Mouse (Mus musculus): ENCODE data around the gene Lnpep.
A peak's percentile ranks its signal among the peaks of the same experiment; 100 is the strongest.

Gene Lnpep

DNA sequence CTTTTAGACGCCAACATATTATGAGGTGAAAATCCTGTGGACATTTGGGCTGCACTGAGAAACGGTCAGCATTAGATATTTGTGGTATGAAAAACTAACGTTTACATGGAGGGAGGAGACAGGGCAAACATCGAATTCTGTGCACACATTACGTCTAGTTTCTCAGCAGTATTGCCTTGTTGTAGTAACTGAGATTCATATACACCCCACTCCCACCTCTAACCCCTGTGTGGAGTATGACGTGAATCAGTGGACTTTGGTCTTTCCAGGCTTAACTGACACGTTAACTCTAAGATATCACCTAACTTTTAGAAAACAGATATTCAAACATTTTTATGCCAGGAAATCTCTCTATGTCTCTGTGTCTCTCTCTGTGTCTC is 133.2 kb downstream of the Lnpep start:
- DNase-seq, result no peak

DNA sequence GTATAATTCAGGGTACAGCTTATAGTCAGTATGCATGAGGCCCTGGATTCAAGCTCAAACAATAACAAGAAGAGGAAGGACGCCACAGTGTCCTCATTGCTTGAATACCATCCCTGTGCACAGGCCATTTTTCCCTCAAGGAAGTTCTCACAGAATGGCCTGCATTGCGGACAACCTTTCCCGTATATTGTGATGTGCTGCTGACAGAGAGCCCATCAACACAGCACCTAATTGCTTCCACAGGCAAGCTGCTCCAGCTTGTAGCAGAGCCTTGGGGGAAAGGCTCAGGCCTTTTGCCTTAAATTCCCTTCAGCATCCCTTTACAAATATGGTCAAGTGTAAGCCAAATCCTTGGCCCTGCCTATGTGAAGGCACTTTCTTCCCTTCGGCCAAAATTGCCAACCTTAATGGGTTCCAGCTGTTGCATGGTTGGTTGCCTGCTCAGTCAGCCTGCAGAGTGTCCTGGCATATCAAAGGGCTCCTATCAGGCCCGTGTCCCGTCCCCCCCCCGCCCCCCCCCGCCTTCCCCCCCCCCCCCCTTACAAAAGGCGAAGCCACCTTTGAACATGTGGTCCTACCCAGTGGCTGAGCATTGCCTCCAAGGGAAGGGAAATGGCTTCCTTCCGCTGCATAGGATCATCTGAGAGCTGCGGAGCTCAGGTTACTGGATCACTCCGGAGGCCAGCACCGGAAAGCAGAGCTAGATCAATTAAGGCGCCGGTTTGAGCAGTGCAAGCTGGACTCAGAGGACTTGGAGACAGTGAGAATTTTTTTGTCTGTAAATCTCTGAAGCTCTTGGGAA is 133.8 kb downstream of the Lnpep start:
- DNase-seq, result peak; percentile 24 to 53

DNA sequence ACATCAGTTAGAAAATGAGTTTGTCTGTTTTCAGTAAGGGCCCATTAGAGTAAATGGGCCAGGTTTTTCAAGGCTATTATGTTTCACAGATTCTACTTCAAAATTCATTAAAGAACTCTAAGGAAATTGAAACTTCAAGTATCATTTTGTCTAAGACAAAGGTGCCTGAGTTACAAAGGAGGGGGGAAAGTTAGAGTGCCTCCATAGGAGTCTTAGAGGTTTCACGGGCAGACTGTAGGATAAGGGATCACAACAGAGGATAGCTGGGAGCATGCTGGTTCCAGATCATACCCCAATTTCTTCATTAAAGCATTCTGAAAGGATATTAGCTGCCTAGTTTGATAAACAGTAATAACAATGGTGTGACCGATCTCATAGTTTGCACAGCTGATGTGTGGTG is 139.1 kb downstream of the Lnpep start:
- DNase-seq, result no peak
